Mouse (Mus musculus) kidney, embryonic 14.5 days (tissue): ENCODE measurements around the gene Tmem39b. TPM values are rescaled to one million over a fixed set of nuclear protein-coding genes. Genes with fewer than 3 reads are reported as not detected.

ENCODE experiments used
- ATAC-seq: fragments of 200-750 bp; cut with Nextera tagmentation; 2 replicates; pipeline ENCODE4 v1.8.0; 2017; ENCODE audit warnings: moderate number of reproducible peaks, mild to moderate bottlenecking, moderate TSS enrichment, moderate library complexity; ENCODE audit not compliant: low FRiP score, low TSS enrichment
- H3K27ac ChIP-seq: fragments of 300-500 bp; sonication (generic); 2 replicates; pipeline ENCODE4 v1.5.1; 2014; ENCODE audit warnings: low read depth, mild to moderate bottlenecking, low read length, moderate library complexity, mixed read lengths
- H3K27me3 ChIP-seq: fragments of 300-500 bp; sonication (generic); 2 replicates; pipeline ENCODE4 v1.6.1; 2014; ENCODE audit warnings: mild to moderate bottlenecking, low read length; ENCODE audit not compliant: control insufficient read depth, insufficient read depth
- H3K36me3 ChIP-seq: fragments of 300-500 bp; sonication (generic); 2 replicates; pipeline ENCODE4 v1.6.1; 2014; ENCODE audit warnings: low read length, mixed read lengths; ENCODE audit not compliant: control insufficient read depth, insufficient read depth
- H3K4me1 ChIP-seq: fragments of 300-500 bp; sonication (generic); 2 replicates; pipeline ENCODE4 v1.6.1; 2014; ENCODE audit warnings: low read length, mixed read lengths; ENCODE audit not compliant: control insufficient read depth, insufficient read depth
- H3K4me2 ChIP-seq: fragments of 300-500 bp; sonication (generic); replicated peaks from 2 replicates; pipeline ENCODE4 v1.6.1; 2014; ENCODE audit warnings: low read depth, mild to moderate bottlenecking, low read length
- H3K4me3 ChIP-seq: fragments of 300-500 bp; sonication (generic); 2 replicates; pipeline ENCODE4 v1.5.1; 2014; ENCODE audit warnings: mild to moderate bottlenecking, low read length
- H3K9ac ChIP-seq: fragments of 300-500 bp; sonication (generic); 2 replicates; pipeline ENCODE4 v1.6.1; 2014; ENCODE audit warnings: low read depth, mild to moderate bottlenecking, low read length, moderate library complexity
- H3K9me3 ChIP-seq: fragments of 300-500 bp; sonication (generic); 2 replicates; pipeline ENCODE4 v1.6.1; 2016; ENCODE audit warnings: low read length; ENCODE audit not compliant: control insufficient read depth
- WGBS: fragments of 180-500 bp; shearing (Covaris S2); extraction: QIAGEN DNeasy Blood & Tissue Kit; methylation state at CpG from one replicate; pipeline ENCODE4 v1.1.7; 2014; 5-methylcytosine and 5-hydroxymethylcytosine counted together
- microRNA-seq: library from miRNA; unstranded; fragments of <30 nt; microRNA quantifications from one replicate; pipeline ENCODE4, GENCODE M21; 2016
- polyA plus RNA-seq: library from polyadenylated mRNA; unstranded; fragments of >200 nt; fragmentation: Nextera tagmentation; extraction: Ambion mirVana; gene quantifications from 2 replicates; pipeline ENCODE4 v1.2.1, GENCODE M21; 2014

Tmem39b gene
- polyA plus RNA-seq, 1 experiment from 2014 or later: 27.2 TPM

GRCm38 (mm10) chr4:129640101-129640637, 56.5 kb downstream of the Tmem39b start:
- WGBS: 5% methylated on average over 17 of the region's 17 CpGs
- Histone ChIP-seq H3K4me1 (peaks cover 17% of the 10 kb centered on the region; the same call in 1 of the 2 replicates), H3K27me3 (no peaks in the 10 kb centered on the region), H3K27ac (peak overlapping the region; percentile 86), H3K4me3 (peak overlapping the region; percentile 71), H3K9ac (peak overlapping the region; percentile 87), H3K4me2 (peak overlapping the region; percentile 90), H3K36me3 (peaks cover 42% of the 10 kb centered on the region), H3K9me3 (no peaks in the 10 kb centered on the region)
- no peak for ATAC-seq

- H3K4me2 ChIP-seq: peak overlapping the region; percentile 90
- H3K36me3 ChIP-seq: peaks cover 48% of the 10 kb centered on the region
- no peaks in the 10 kb centered on the region for H3K9me3 ChIP-seq
- H3K27me3 ChIP-seq: no peaks in the 10 kb centered on the region
- no peak for ATAC-seq
- peaks cover 17% of the 10 kb centered on the region; the same call in 1 of the 2 replicates for H3K4me1 ChIP-seq
- H3K9ac ChIP-seq: peak overlapping the region; percentile 87; the same call in 1 of the 2 replicates
- H3K4me3 ChIP-seq: peak overlapping the region; percentile 71; the same call in 1 of the 2 replicates
- H3K27ac ChIP-seq: no peak overlapping the region
- 89% methylated on average over 15 of the region's 15 CpGs for WGBS
Observed at GRCm38 (mm10) chr4:129639221-129639620, 57.4 kb downstream of the Tmem39b start.

DNA sequence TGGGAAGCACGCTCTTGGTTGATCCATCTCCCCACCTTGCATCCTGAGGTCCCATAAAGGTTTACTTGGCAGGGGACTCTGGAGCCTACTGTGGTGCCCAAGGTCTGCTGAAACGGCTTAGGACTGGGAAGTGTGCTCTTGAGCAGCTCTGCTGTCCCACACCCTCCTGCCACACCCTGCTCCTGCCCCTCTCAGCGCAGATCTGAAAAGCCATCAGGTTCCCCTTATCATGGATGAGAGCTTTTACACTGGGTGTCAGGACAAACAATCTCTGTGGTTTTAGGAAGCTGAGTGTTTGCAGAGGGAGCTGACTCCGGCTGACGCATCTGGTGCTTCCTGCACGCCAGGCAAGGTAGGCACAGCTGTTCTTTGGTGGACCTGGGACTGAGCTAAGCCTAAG, 62.8 kb downstream of the Tmem39b start:
- Histone ChIP-seq H3K9me3 (no peaks in the 10 kb centered on the region), H3K36me3 (peaks cover 95% of the 10 kb centered on the region), H3K27me3 (no peaks in the 10 kb centered on the region), H3K4me1 (peaks cover 2% of the 10 kb centered on the region; the same call in 1 of the 2 replicates), H3K27ac (no peak overlapping the region), H3K4me3 (no peak overlapping the region), H3K9ac (no peak overlapping the region), H3K4me2 (no peak overlapping the region)
- WGBS: 98% methylated on average over 6 of the region's 6 CpGs
- no peak for ATAC-seq

DNA sequence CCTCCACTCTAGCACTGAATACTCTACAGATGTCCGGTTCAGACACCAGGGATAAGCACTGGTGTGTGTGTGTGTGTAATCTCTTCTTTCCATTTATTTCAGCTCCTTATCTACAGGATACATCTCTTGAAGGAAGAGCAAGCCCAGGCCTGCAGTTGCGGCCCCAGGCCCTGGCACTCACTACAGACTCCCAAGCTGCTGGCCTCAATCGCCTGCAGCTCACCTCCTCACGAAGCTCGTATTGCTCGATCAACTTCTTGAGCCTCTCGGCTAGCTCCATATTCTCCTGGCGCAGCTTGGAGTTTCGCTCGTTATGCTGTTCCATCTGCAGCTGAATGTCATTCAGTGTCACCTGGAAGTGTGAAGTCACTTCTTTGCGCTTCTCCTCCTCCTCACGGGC, 64.8 kb downstream of the Tmem39b start:
- Histone ChIP-seq H3K9me3 (no peaks in the 10 kb centered on the region), H3K27ac (no peak overlapping the region), H3K36me3 (peaks cover 99% of the 10 kb centered on the region), H3K4me1 (no peaks in the 10 kb centered on the region), H3K9ac (no peak overlapping the region), H3K27me3 (no peaks in the 10 kb centered on the region), H3K4me2 (no peak overlapping the region), H3K4me3 (no peak overlapping the region)
- ATAC-seq: no peak
- WGBS: 91% methylated on average over 12 of the region's 12 CpGs

GRCm38 (mm10) chr4:129630944-129631343, 65.7 kb downstream of the Tmem39b start:
- Histone ChIP-seq H3K9me3 (no peaks in the 10 kb centered on the region), H3K4me2 (no peak overlapping the region), H3K4me3 (no peak overlapping the region), H3K36me3 (peaks cover 99% of the 10 kb centered on the region), H3K27ac (no peak overlapping the region), H3K27me3 (no peaks in the 10 kb centered on the region), H3K4me1 (no peaks in the 10 kb centered on the region), H3K9ac (no peak overlapping the region)
- 86% methylated on average over 4 of the region's 4 CpGs for WGBS
- ATAC-seq: no peak

Small RNA genes within 50 kb of the gene (microRNA-seq; reads per million reads assigned to microRNA genes)
- 1.1 reads per million for gene Mir7016

Other genes with a start within 250 kb of the Tmem39b start
- gene Bsdc1, start 235.3 kb downstream of the Tmem39b start, polyA plus RNA-seq: 20.5 and 23.3 TPM in 2 replicates
- gene Tssk3, start 205.8 kb downstream of the Tmem39b start, polyA plus RNA-seq: not detected in 2 replicates
- gene Fam229a, start 205.6 kb downstream of the Tmem39b start, polyA plus RNA-seq: 0.39 TPM in 1 of 2 replicates, not detected in the other
- 823 and 993 TPM in 2 replicates for gene Marcksl1, start 183.3 kb downstream of the Tmem39b start, polyA plus RNA-seq
- gene Hdac1, start 154.1 kb downstream of the Tmem39b start, polyA plus RNA-seq: 245 and 265 TPM in 2 replicates
- gene Lck, start 123.2 kb downstream of the Tmem39b start, polyA plus RNA-seq: 11.4 and 14.1 TPM in 2 replicates
- 17.7 and 19.7 TPM in 2 replicates for gene Fam167b, start 118.3 kb downstream of the Tmem39b start, polyA plus RNA-seq
- gene Eif3i, start 96.2 kb downstream of the Tmem39b start, polyA plus RNA-seq: 340 and 401 TPM in 2 replicates
- 213 and 219 TPM in 2 replicates for gene Tmem234, start 96.2 kb downstream of the Tmem39b start, polyA plus RNA-seq
- gene Dcdc2b, start 82.6 kb downstream of the Tmem39b start, polyA plus RNA-seq: 1.9 and 2.0 TPM in 2 replicates
- gene Iqcc, start 77.7 kb downstream of the Tmem39b start, polyA plus RNA-seq: 30.1 and 30.6 TPM in 2 replicates
- 48.6 and 56.0 TPM in 2 replicates for gene Ccdc28b, start 72.9 kb downstream of the Tmem39b start, polyA plus RNA-seq
- 44.9 and 103 TPM in 2 replicates for gene Txlna, start 55.8 kb downstream of the Tmem39b start, polyA plus RNA-seq
- gene Kpna6, start 24.1 kb downstream of the Tmem39b start, polyA plus RNA-seq: 13.2 and 14.7 TPM in 2 replicates
- 100 and 131 TPM in 2 replicates for gene Khdrbs1, start 45.5 kb upstream of the Tmem39b start, polyA plus RNA-seq
- 253 and 276 TPM in 2 replicates for gene Ptp4a2, start 114.4 kb upstream of the Tmem39b start, polyA plus RNA-seq
- gene Spocd1, start 232.4 kb upstream of the Tmem39b start, polyA plus RNA-seq: not detected in 2 replicates